Mouse (Mus musculus) neural tube, embryonic 11.5 days (tissue): Measurements from ENCODE around the gene Akr1a1. TPM values are rescaled to one million over a fixed set of nuclear protein-coding genes. Genes with fewer than 3 reads are reported as not detected.

Experiments used
- ATAC-seq: fragments of 200-750 bp; cut with Nextera tagmentation; 2 replicates; pipeline ENCODE4 v1.8.0; 2017; ENCODE audit warnings: moderate number of reproducible peaks, mild to moderate bottlenecking, moderate TSS enrichment, moderate library complexity; ENCODE audit not compliant: insufficient read depth, low FRiP score, low TSS enrichment
- DNase-seq: peaks from one replicate; pipeline ENCODE4 v3.0.0-alpha.2; 2015; ENCODE audit warnings: low spot score
- H3K27ac ChIP-seq: fragments of 300-500 bp; sonication (generic); 2 replicates; pipeline ENCODE4 v1.5.1; 2014; ENCODE audit warnings: low read depth, mild to moderate bottlenecking, low read length
- H3K27me3 ChIP-seq: fragments of 300-500 bp; sonication (generic); 2 replicates; pipeline ENCODE4 v1.6.1; 2014; ENCODE audit warnings: mild to moderate bottlenecking, low read length, mixed read lengths; ENCODE audit not compliant: control insufficient read depth, insufficient read depth
- H3K36me3 ChIP-seq: fragments of 300-500 bp; sonication (generic); 2 replicates; pipeline ENCODE4 v1.6.1; 2014; ENCODE audit warnings: mild to moderate bottlenecking, low read length, moderate library complexity, mixed read lengths; ENCODE audit not compliant: control insufficient read depth, insufficient read depth
- H3K4me1 ChIP-seq: fragments of 300-500 bp; sonication (generic); 2 replicates; pipeline ENCODE4 v1.6.1; 2014; ENCODE audit warnings: low read length, mixed read lengths; ENCODE audit not compliant: control insufficient read depth, insufficient read depth
- H3K4me2 ChIP-seq: fragments of 300-500 bp; sonication (generic); 2 replicates; pipeline ENCODE4 v1.6.1; 2014; ENCODE audit warnings: low read depth, mild to moderate bottlenecking, moderate library complexity
- H3K4me3 ChIP-seq: fragments of 300-500 bp; sonication (generic); 2 replicates; pipeline ENCODE4 v1.5.1; 2014; ENCODE audit warnings: low read depth, low read length
- H3K9ac ChIP-seq: fragments of 300-500 bp; sonication (generic); 2 replicates; pipeline ENCODE4 v1.6.1; 2014; ENCODE audit warnings: mild to moderate bottlenecking, low read length
- H3K9me3 ChIP-seq: fragments of 300-500 bp; sonication (generic); 2 replicates; pipeline ENCODE4 v1.6.1; 2016; ENCODE audit warnings: low read length; ENCODE audit not compliant: control insufficient read depth
- WGBS: fragments of 180-500 bp; shearing (Covaris S2); extraction: QIAGEN DNeasy Blood & Tissue Kit; methylation state at CpG from one replicate; pipeline ENCODE4 v1.1.7; 2014; 5-methylcytosine and 5-hydroxymethylcytosine counted together
- polyA plus RNA-seq: library from polyadenylated mRNA; unstranded; fragments of >200 nt; fragmentation: Nextera tagmentation; extraction: Ambion mirVana; gene quantifications from 2 replicates; pipeline ENCODE4 v1.2.1, GENCODE M21; 2014

Akr1a1 gene
- polyA plus RNA-seq, 1 experiment from 2014 or later, result 619 TPM

- Histone ChIP-seq H3K4me2 (peak within 1 kb of the TSS; percentile 36), H3K9me3 (no peaks in the 10 kb centered on the region), H3K4me3 (peak within 1 kb of the TSS; percentile 95), H3K27ac (peak within 1 kb of the TSS; percentile 84), H3K4me1 (peaks cover 5% of the 10 kb centered on the region; the same call in 1 of the 2 replicates), H3K27me3 (no peaks in the 10 kb centered on the region), H3K9ac (peak within 1 kb of the TSS; percentile 97), H3K36me3 (peaks cover 2% of the 10 kb centered on the region)
- 8% methylated on average over 23 of the region's 23 CpGs for WGBS
- peak; percentile 84 for DNase-seq
- peak; percentile 88 for ATAC-seq
These were observed 23.5 kb downstream of the Akr1a1 start, which contains the start of gene Nasp for GRCm38 (mm10) chr4:116627722-116628662. Gene Nasp (minus strand): TSS chr4:116627941.

- Histone ChIP-seq H3K4me2 (peak overlapping the region; percentile 36), H3K27ac (peak overlapping the region; percentile 84), H3K9ac (peak overlapping the region; percentile 97), H3K36me3 (peaks cover 2% of the 10 kb centered on the region), H3K4me3 (peak overlapping the region; percentile 95), H3K4me1 (peaks cover 5% of the 10 kb centered on the region; the same call in 1 of the 2 replicates), H3K9me3 (no peaks in the 10 kb centered on the region), H3K27me3 (no peaks in the 10 kb centered on the region)
- 0% methylated on average over 13 of the region's 13 CpGs for WGBS
- ATAC-seq (peak; percentile 94), DNase-seq (peak; percentile 92)
These were observed 24.1 kb downstream of the Akr1a1 start for GRCm38 (mm10) chr4:116627359-116627716.

- DNase-seq (peak; percentile 95), ATAC-seq (peak; percentile 82)
- peak overlapping the region; percentile 58 for H3K4me2 ChIP-seq
- WGBS, result under 1% methylated on average over 50 of the region's 53 CpGs
- peak overlapping the region; percentile 95 for H3K4me3 ChIP-seq
- H3K9ac ChIP-seq, result peak overlapping the region; percentile 97
- H3K9me3 ChIP-seq, result no peaks in the 10 kb centered on the region
- H3K36me3 ChIP-seq, result peaks cover 2% of the 10 kb centered on the region
- H3K27ac ChIP-seq, result peak overlapping the region; percentile 84
- H3K27me3 ChIP-seq, result no peaks in the 10 kb centered on the region
- peaks cover 5% of the 10 kb centered on the region; the same call in 1 of the 2 replicates for H3K4me1 ChIP-seq
These were observed 24.7 kb downstream of the Akr1a1 start for GRCm38 (mm10) chr4:116626658-116627358.

- DNase-seq, result no peak
- Histone ChIP-seq H3K27me3 (no peaks in the 10 kb centered on the region), H3K9ac (no peak overlapping the region), H3K27ac (no peak overlapping the region), H3K4me3 (no peak overlapping the region), H3K4me2 (0 out of 2 replicates have a peak overlapping the region, but pooled peaks have one; percentile 16), H3K36me3 (peaks cover 7% of the 10 kb centered on the region), H3K9me3 (no peaks in the 10 kb centered on the region), H3K4me1 (peaks cover 5% of the 10 kb centered on the region; the same call in 1 of the 2 replicates)
- no peak for ATAC-seq
- WGBS, result 93% methylated on average over 4 of the region's 4 CpGs
These were observed 26.6 kb downstream of the Akr1a1 start for GRCm38 (mm10) chr4:116624831-116625230.

GRCm38 (mm10) chr4:116615237-116615636, 36.2 kb downstream of the Akr1a1 start:
- WGBS, result 96% methylated on average over 2 of the region's 2 CpGs
- H3K36me3 ChIP-seq, result peaks cover 13% of the 10 kb centered on the region
- DNase-seq, result no peak
- H3K4me1 ChIP-seq, result no peaks in the 10 kb centered on the region
- no peak overlapping the region for H3K4me3 ChIP-seq
- no peak overlapping the region for H3K9ac ChIP-seq
- H3K9me3 ChIP-seq, result no peaks in the 10 kb centered on the region
- no peaks in the 10 kb centered on the region for H3K27me3 ChIP-seq
- no peak overlapping the region for H3K4me2 ChIP-seq
- ATAC-seq, result no peak
- H3K27ac ChIP-seq, result no peak overlapping the region

- H3K27ac ChIP-seq, result no peak overlapping the region
- H3K36me3 ChIP-seq, result peaks cover 16% of the 10 kb centered on the region
- DNase-seq (no peak), ATAC-seq (no peak)
- no peak overlapping the region for H3K9ac ChIP-seq
- H3K4me3 ChIP-seq, result no peak overlapping the region
- 98% methylated on average over 2 of the region's 2 CpGs for WGBS
- no peaks in the 10 kb centered on the region for H3K4me1 ChIP-seq
- H3K9me3 ChIP-seq, result no peaks in the 10 kb centered on the region
- no peak overlapping the region for H3K4me2 ChIP-seq
- no peaks in the 10 kb centered on the region for H3K27me3 ChIP-seq
These were observed 38.9 kb downstream of the Akr1a1 start for GRCm38 (mm10) chr4:116612621-116613020.

- H3K4me2 ChIP-seq, result peak overlapping the region; percentile 93
- H3K27me3 ChIP-seq, result no peaks in the 10 kb centered on the region
- ATAC-seq (peak; percentile 93), DNase-seq (peak; percentile 90)
- H3K9ac ChIP-seq, result peak overlapping the region; percentile 70
- peaks cover 14% of the 10 kb centered on the region for H3K36me3 ChIP-seq
- peak overlapping the region; percentile 48 for H3K4me3 ChIP-seq
- H3K4me1 ChIP-seq, result peaks cover 7% of the 10 kb centered on the region; the same call in 1 of the 2 replicates
- H3K9me3 ChIP-seq, result no peaks in the 10 kb centered on the region
- peak overlapping the region; percentile 73 for H3K27ac ChIP-seq
- under 1% methylated on average over 50 of the region's 50 CpGs for WGBS
These were observed 54.2 kb downstream of the Akr1a1 start for GRCm38 (mm10) chr4:116596978-116597881.

GRCm38 (mm10) chr4:116596379-116596778, 55.1 kb downstream of the Akr1a1 start, which contains the start of gene Ccdc17:
Gene Ccdc17 (plus strand): TSS chr4:116596654.
- Histone ChIP-seq H3K27me3 (no peaks in the 10 kb centered on the region), H3K9ac (peak within 1 kb of the TSS; percentile 70), H3K4me2 (peak within 1 kb of the TSS; percentile 93), H3K27ac (peak within 1 kb of the TSS; percentile 73), H3K9me3 (no peaks in the 10 kb centered on the region), H3K4me1 (peaks cover 7% of the 10 kb centered on the region; the same call in 1 of the 2 replicates), H3K4me3 (peak within 1 kb of the TSS; percentile 48), H3K36me3 (peaks cover 9% of the 10 kb centered on the region)
- DNase-seq (no peak), ATAC-seq (no peak)
- 35% methylated on average over 5 of the region's 5 CpGs for WGBS
